Mouse (Mus musculus) kidney, postnatal 0 days (tissue): Measurements from ENCODE around the gene Zbtb3. TPM values are rescaled to one million over a fixed set of nuclear protein-coding genes. Genes with fewer than 3 reads are reported as not detected.

Experiments
- ATAC-seq: fragments of 200-750 bp; cut with Nextera tagmentation; replicated peaks from 2 replicates; pipeline ENCODE4 v1.8.0; 2017; ENCODE audit warnings: low read depth, moderate number of reproducible peaks, moderate TSS enrichment, moderate library complexity; ENCODE audit not compliant: low FRiP score
- DNase-seq: peaks from one replicate; pipeline ENCODE4 v3.0.0-alpha.2; 2016; ENCODE audit warnings: low spot score
- H3K27ac ChIP-seq: fragments of 300-500 bp; sonication (generic); 2 replicates; pipeline ENCODE4 v1.5.1; 2014; ENCODE audit warnings: mild to moderate bottlenecking
- H3K27me3 ChIP-seq: fragments of 300-500 bp; sonication (generic); 2 replicates; pipeline ENCODE4 v1.6.1; 2014; ENCODE audit warnings: low read length, mixed read lengths; ENCODE audit not compliant: insufficient read depth
- H3K36me3 ChIP-seq: fragments of 300-500 bp; sonication (generic); 2 replicates; pipeline ENCODE4 v1.6.1; 2014; ENCODE audit warnings: low read length, mixed read lengths; ENCODE audit not compliant: insufficient read depth
- H3K4me1 ChIP-seq: fragments of 300-500 bp; sonication (generic); replicated peaks from 2 replicates; pipeline ENCODE4 v1.6.1; 2014; ENCODE audit warnings: antibody characterized with exemption, low read length, mixed read lengths; ENCODE audit not compliant: insufficient read depth
- H3K4me2 ChIP-seq: fragments of 300-500 bp; sonication (generic); 2 replicates; pipeline ENCODE4 v1.6.1; 2014; ENCODE audit warnings: mild to moderate bottlenecking, low read length, moderate library complexity, mixed read lengths
- H3K4me3 ChIP-seq: fragments of 300-500 bp; sonication (generic); replicated peaks from 2 replicates; pipeline ENCODE4 v1.5.1; 2014; ENCODE audit warnings: low read depth, low read length
- H3K9ac ChIP-seq: fragments of 300-500 bp; sonication (generic); 2 replicates; pipeline ENCODE4 v1.6.1; 2014; ENCODE audit warnings: low read depth, low read length
- H3K9me3 ChIP-seq: fragments of 300-500 bp; sonication (generic); replicated peaks from 2 replicates; pipeline ENCODE4 v1.6.1; 2016; ENCODE audit warnings: low read length, inconsistent platforms, mixed read lengths
- CTCF ChIP-seq: IDR thresholded peaks from 2 replicates; pipeline ENCODE4 v1.5.1; 2016; ENCODE audit warnings: antibody characterized with exemption, low read depth, mild to moderate bottlenecking, moderate library complexity
- WGBS: fragments of 180-500 bp; shearing (Covaris S2); extraction: QIAGEN DNeasy Blood & Tissue Kit; methylation state at CpG from one replicate; pipeline ENCODE4 v1.1.7; 2014; 5-methylcytosine and 5-hydroxymethylcytosine counted together
- polyA plus RNA-seq: library from polyadenylated mRNA; unstranded; fragments of >200 nt; fragmentation: Nextera tagmentation; extraction: Ambion mirVana; gene quantifications from 2 replicates; pipeline ENCODE4 v1.2.1, GENCODE M21; 2015

The Zbtb3 gene
- polyA plus RNA-seq, 1 experiment from 2014 or later, result 3.6 TPM

- no peaks in the 10 kb centered on the region; the same call in none of the 2 replicates for H3K4me1 ChIP-seq
- WGBS, result 16% methylated on average over 14 of the region's 14 CpGs
- H3K27me3 ChIP-seq, result no peaks in the 10 kb centered on the region
- H3K4me3 ChIP-seq, result peak overlapping the region; percentile 98
- DNase-seq (no peak), ATAC-seq (no peak)
- peak overlapping the region; percentile 85 for H3K4me2 ChIP-seq
- no peak for TF ChIP-seq CTCF
- H3K9me3 ChIP-seq, result no peaks in the 10 kb centered on the region
- peaks cover 20% of the 10 kb centered on the region for H3K36me3 ChIP-seq
- peak overlapping the region; percentile 99 for H3K27ac ChIP-seq
- peak overlapping the region; percentile 78 for H3K9ac ChIP-seq
Measured at GRCm38 (mm10) chr19:8818301-8818798, 16.0 kb downstream of the Zbtb3 start.

- H3K27me3 ChIP-seq, result no peaks in the 10 kb centered on the region
- no peaks in the 10 kb centered on the region; the same call in none of the 2 replicates for H3K4me1 ChIP-seq
- peaks cover 23% of the 10 kb centered on the region for H3K36me3 ChIP-seq
- no peak for TF ChIP-seq CTCF
- H3K4me2 ChIP-seq, result peak within 1 kb of the TSS; percentile 85
- H3K9me3 ChIP-seq, result no peaks in the 10 kb centered on the region
- ATAC-seq, result peak; percentile 90
- peak within 1 kb of the TSS; percentile 98 for H3K9ac ChIP-seq
- H3K4me3 ChIP-seq, result peak within 1 kb of the TSS; percentile 98
- WGBS, result under 1% methylated on average over 33 of the region's 33 CpGs
- DNase-seq, result peak; percentile 100
- H3K27ac ChIP-seq, result peak within 1 kb of the TSS; percentile 99
Measured at GRCm38 (mm10) chr19:8818801-8819595, 16.6 kb downstream of the Zbtb3 start, which contains the start of gene Ttc9c. Ttc9c (minus strand) TSS chr19:8819333.

GRCm38 (mm10) chr19:8819596-8820423 lies 17.5 kb downstream of the Zbtb3 start, which contains the start of gene Hnrnpul2:
Hnrnpul2 (plus strand) TSS chr19:8820010.
- peak within 1 kb of the TSS; percentile 98 for H3K4me3 ChIP-seq
- under 1% methylated on average over 82 of the region's 83 CpGs for WGBS
- peak within 1 kb of the TSS; percentile 98 for H3K9ac ChIP-seq
- H3K27ac ChIP-seq, result peak within 1 kb of the TSS; percentile 99
- peak; percentile 99 for DNase-seq
- H3K36me3 ChIP-seq, result peaks cover 25% of the 10 kb centered on the region
- no peaks in the 10 kb centered on the region; the same call in none of the 2 replicates for H3K4me1 ChIP-seq
- peak within 1 kb of the TSS; percentile 85 for H3K4me2 ChIP-seq
- H3K9me3 ChIP-seq, result no peaks in the 10 kb centered on the region
- peak; percentile 95 for ATAC-seq
- no peak for TF ChIP-seq CTCF
- H3K27me3 ChIP-seq, result no peaks in the 10 kb centered on the region

GRCm38 (mm10) chr19:8820424-8820956 lies 18.1 kb downstream of the Zbtb3 start:
- Histone ChIP-seq H3K4me2 (peak overlapping the region; percentile 73), H3K9me3 (no peaks in the 10 kb centered on the region), H3K4me1 (no peaks in the 10 kb centered on the region; the same call in none of the 2 replicates), H3K36me3 (peaks cover 28% of the 10 kb centered on the region), H3K27me3 (no peaks in the 10 kb centered on the region), H3K9ac (peak overlapping the region; percentile 98), H3K27ac (peak overlapping the region; percentile 99), H3K4me3 (peak overlapping the region; percentile 98)
- no peak for ATAC-seq
- WGBS, result under 1% methylated on average over 48 of the region's 48 CpGs
- TF ChIP-seq CTCF, result no peak
- peak; percentile 31 for DNase-seq

GRCm38 (mm10) chr19:8821146-8821545 lies 18.8 kb downstream of the Zbtb3 start:
- H3K36me3 ChIP-seq, result peaks cover 35% of the 10 kb centered on the region
- H3K9me3 ChIP-seq, result no peaks in the 10 kb centered on the region
- peak overlapping the region; percentile 98 for H3K9ac ChIP-seq
- no peaks in the 10 kb centered on the region; the same call in none of the 2 replicates for H3K4me1 ChIP-seq
- peak; percentile 67 for DNase-seq
- peak overlapping the region; percentile 99 for H3K27ac ChIP-seq
- WGBS, result under 1% methylated on average over 7 of the region's 7 CpGs
- H3K27me3 ChIP-seq, result no peaks in the 10 kb centered on the region
- no peak for TF ChIP-seq CTCF
- ATAC-seq, result no peak
- H3K4me3 ChIP-seq, result peak overlapping the region; percentile 98
- peak overlapping the region; percentile 73 for H3K4me2 ChIP-seq
